Mouse (Mus musculus): ENCODE results near the gene Fam20a. TPM values are rescaled to one million over a fixed set of nuclear protein-coding genes. Genes with fewer than 3 reads are reported as not detected.

Fam20a gene
- total and polyA plus RNA-seq, 3 experiments, result not detected

- Histone ChIP-seq H3K9me3 (replicated peaks; ENCODE audit: insufficient read depth, low read length) (no peaks in the 10 kb centered on the region), H3K9ac (ENCODE audit: control insufficient read depth, low read depth, low read length, poor library complexity, severe bottlenecking) (no peak overlapping the region), H3K79me2 (ENCODE audit: control insufficient read depth, insufficient read depth, low read length, poor library complexity) (no peaks in the 10 kb centered on the region), H3K4me3 (ENCODE audit: control insufficient read depth in 1 of 2, insufficient read depth in 1 of 2, low read depth in 2 of 2, low read length in 2 of 2) (no peak overlapping the region), H3K27ac (ENCODE audit: control insufficient read depth, low read depth, low read length) (no peak overlapping the region), H3K36me3 (ENCODE audit: control insufficient read depth in 1 of 2, insufficient read depth in 2 of 2, low read length in 2 of 2) (no peaks in the 10 kb centered on the region), H3K27me3 (ENCODE audit: control insufficient read depth in 1 of 2, insufficient read depth in 2 of 2, low read length in 2 of 2) (no peaks in the 10 kb centered on the region), H3K4me1 (ENCODE audit: control insufficient read depth in 1 of 2, insufficient read depth in 2 of 2, low read length in 2 of 2) (no peaks in the 10 kb centered on the region)
- DNase-seq (ENCODE audit: low read depth, low spot score), result no peak
- no peak for TF ChIP-seq POLR2AphosphoS2 (IDR thresholded peaks at IDR 0.05; ENCODE audit: low read length)
- TF ChIP-seq GATA1 (IDR thresholded peaks at IDR 0.05; ENCODE audit: low read depth, low read length), result no peak
- TF ChIP-seq KAT2A (conservative IDR thresholded peaks at IDR 0.05; ENCODE audit: low read depth, low read length), result no peak
Observed at GRCm38 (mm10) chr11:109716981-109717380, 5.1 kb downstream of the Fam20a start.

- Histone ChIP-seq H3K27ac (ENCODE audit: control insufficient read depth, low read depth, low read length) (no peak overlapping the region), H3K4me3 (ENCODE audit: control insufficient read depth in 1 of 2, insufficient read depth in 1 of 2, low read depth in 2 of 2, low read length in 2 of 2) (no peak overlapping the region), H3K4me1 (ENCODE audit: control insufficient read depth in 1 of 2, insufficient read depth in 2 of 2, low read length in 2 of 2) (no peaks in the 10 kb centered on the region), H3K27me3 (ENCODE audit: control insufficient read depth in 1 of 2, insufficient read depth in 2 of 2, low read length in 2 of 2) (no peaks in the 10 kb centered on the region), H3K36me3 (ENCODE audit: control insufficient read depth in 1 of 2, insufficient read depth in 2 of 2, low read length in 2 of 2) (no peaks in the 10 kb centered on the region), H3K79me2 (ENCODE audit: control insufficient read depth, insufficient read depth, low read length, poor library complexity) (no peaks in the 10 kb centered on the region), H3K9me3 (replicated peaks; ENCODE audit: insufficient read depth, low read length) (no peaks in the 10 kb centered on the region), H3K9ac (ENCODE audit: control insufficient read depth, low read depth, low read length, poor library complexity, severe bottlenecking) (no peak overlapping the region)
- no peak for DNase-seq (ENCODE audit: low read depth, low spot score)
- TF ChIP-seq ZNF384 (IDR thresholded peaks at IDR 0.05; ENCODE audit: low read depth, low read length) (no peak), NELFE (IDR thresholded peaks at IDR 0.05; ENCODE audit: low read depth, low read length) (no peak), POLR2AphosphoS2 (IDR thresholded peaks at IDR 0.05; ENCODE audit: low read length) (no peak), GABPA (IDR thresholded peaks at IDR 0.05; ENCODE audit: low read depth, low read length) (no peak), KAT2A (conservative IDR thresholded peaks at IDR 0.05; ENCODE audit: low read depth, low read length) (no peak), CHD1 (IDR thresholded peaks at IDR 0.05; ENCODE audit: low read depth, low read length) (no peak), USF1 (IDR thresholded peaks at IDR 0.05; ENCODE audit: low read depth, low read length) (no peak), GATA1 (IDR thresholded peaks at IDR 0.05; ENCODE audit: low read depth, low read length) (no peak), SIN3A (IDR thresholded peaks at IDR 0.05; ENCODE audit: low read length) (no peak), TBP (IDR thresholded peaks at IDR 0.05; ENCODE audit: low read depth, low read length) (no peak), ELF1 (IDR thresholded peaks at IDR 0.05; ENCODE audit: low read depth, low read length) (no peak)
Observed at GRCm38 (mm10) chr11:109715311-109715781, 6.7 kb downstream of the Fam20a start.

GRCm38 (mm10) chr11:109714341-109715247 lies 7.5 kb downstream of the Fam20a start:
- no peaks in the 10 kb centered on the region for H3K27me3 ChIP-seq (ENCODE audit: control insufficient read depth in 1 of 2, insufficient read depth in 2 of 2, low read length in 2 of 2)

More at GRCm38 (mm10) chr11:109714341-109715247, 7.5 kb downstream of the Fam20a start:
- H3K4me1 ChIP-seq (ENCODE audit: control insufficient read depth in 1 of 2, insufficient read depth in 2 of 2, low read length in 2 of 2), result no peaks in the 10 kb centered on the region
- no peaks in the 10 kb centered on the region for H3K79me2 ChIP-seq (ENCODE audit: control insufficient read depth, insufficient read depth, low read length, poor library complexity)
- no peak overlapping the region for H3K9ac ChIP-seq (ENCODE audit: control insufficient read depth, low read depth, low read length, poor library complexity, severe bottlenecking)
- H3K36me3 ChIP-seq (ENCODE audit: control insufficient read depth in 1 of 2, insufficient read depth in 2 of 2, low read length in 2 of 2), result no peaks in the 10 kb centered on the region
- H3K27ac ChIP-seq (ENCODE audit: control insufficient read depth, low read depth, low read length), result no peak overlapping the region
- H3K4me3 ChIP-seq (ENCODE audit: control insufficient read depth in 1 of 2, insufficient read depth in 1 of 2, low read depth in 2 of 2, low read length in 2 of 2), result no peak overlapping the region
- no peak for TF ChIP-seq RAD21 (IDR thresholded peaks at IDR 0.05; ENCODE audit: low read depth, low read length)
- TF ChIP-seq TAL1 (IDR thresholded peaks at IDR 0.05; ENCODE audit: low read length), result no peak
- no peak for TF ChIP-seq KAT2A (conservative IDR thresholded peaks at IDR 0.05; ENCODE audit: low read depth, low read length)
- TF ChIP-seq ZMIZ1 (IDR thresholded peaks at IDR 0.05; ENCODE audit: low read depth, low read length), result no peak
- no peak for DNase-seq (ENCODE audit: low read depth, low spot score)
- H3K9me3 ChIP-seq (replicated peaks; ENCODE audit: insufficient read depth, low read length), result no peaks in the 10 kb centered on the region
